Mouse (Mus musculus) left cerebral cortex, adult 8-10 months (tissue): ENCODE measurements at regions not wholly inside any gene's neighbourhood (a gene's known extent, or its start where the extent isn't known, plus 50 kb on each side); places are given as distances from the start of the nearest gene placed in this dataset.

ENCODE experiments used
- DNase-seq, 2 experiments: peaks; one replicate each; pipeline ENCODE4 v3.0.0; 2022; ENCODE audit warnings: low spot score in 2 of 2

GRCm38 (mm10) chr11:63753260-63753659, 168.8 kb downstream of the Hs3st3b1 start:
- DNase-seq = no peak

- DNase-seq = no peak
Measured at GRCm38 (mm10) chr11:63754826-63755225, 167.3 kb downstream of the Hs3st3b1 start.

GRCm38 (mm10) chr11:63758313-63758712, 163.8 kb downstream of the Hs3st3b1 start:
- DNase-seq = no peak

GRCm38 (mm10) chr11:63761561-63761960, 160.5 kb downstream of the Hs3st3b1 start:
- peak; percentile 3 to 48 for DNase-seq

GRCm38 (mm10) chr11:63767631-63768250, 154.3 kb downstream of the Hs3st3b1 start:
- DNase-seq = no peak

- DNase-seq = no peak
Measured at GRCm38 (mm10) chr11:63769738-63770137, 152.4 kb downstream of the Hs3st3b1 start.

- no peak for DNase-seq
Measured at GRCm38 (mm10) chr11:63775382-63775781, 146.7 kb downstream of the Hs3st3b1 start.

GRCm38 (mm10) chr11:63779371-63779770, 142.7 kb downstream of the Hs3st3b1 start:
- no peak for DNase-seq

GRCm38 (mm10) chr11:63781967-63782915, 139.8 kb downstream of the Hs3st3b1 start:
- DNase-seq = no peak

- DNase-seq = no peak
Measured at GRCm38 (mm10) chr11:63785281-63785886, 136.7 kb downstream of the Hs3st3b1 start.

- no peak for DNase-seq
Measured at GRCm38 (mm10) chr11:63785965-63786364, 136.1 kb downstream of the Hs3st3b1 start.

- no peak for DNase-seq
Measured at GRCm38 (mm10) chr11:63789473-63790120, 132.5 kb downstream of the Hs3st3b1 start.

GRCm38 (mm10) chr11:63791004-63791862, 130.9 kb downstream of the Hs3st3b1 start:
- DNase-seq = no peak

- no peak for DNase-seq
Measured at GRCm38 (mm10) chr11:63793732-63794503, 128.2 kb downstream of the Hs3st3b1 start.

- no peak for DNase-seq
Measured at GRCm38 (mm10) chr11:63812146-63812545, 109.9 kb downstream of the Hs3st3b1 start.

GRCm38 (mm10) chr11:63822847-63823246, 99.2 kb downstream of the Hs3st3b1 start:
- DNase-seq = no peak

- DNase-seq = no peak
Measured at GRCm38 (mm10) chr11:63827271-63827762, 94.8 kb downstream of the Hs3st3b1 start.

- no peak for DNase-seq
Measured at GRCm38 (mm10) chr11:63833480-63833879, 88.6 kb downstream of the Hs3st3b1 start.

- DNase-seq = no peak
Measured at GRCm38 (mm10) chr11:63834140-63834539, 88.0 kb downstream of the Hs3st3b1 start.

- DNase-seq = no peak
Measured at GRCm38 (mm10) chr11:63834631-63835030, 87.5 kb downstream of the Hs3st3b1 start.
